Mouse (Mus musculus) erythroid progenitor cell, adult 5-6 weeks (primary cell): ENCODE results near the gene Rhoj. TPM values are rescaled to one million over a fixed set of nuclear protein-coding genes. Genes with fewer than 3 reads are reported as not detected.
"Not testable (repeated sequence)": the region's sequence is repeated elsewhere in the genome, so short reads cannot be mapped to it uniquely, and the experiment has no call there.

ENCODE experiments used
- ATAC-seq: replicated peaks from 2 replicates; pipeline ENCODE4 v1.8.0; 2016; ENCODE audit warnings: moderate number of reproducible peaks, mild to moderate bottlenecking, moderate TSS enrichment, inconsistent platforms; ENCODE audit not compliant: poor library complexity, low FRiP score, severe bottlenecking
- total RNA-seq, 2 experiments: library from RNA; stranded (forward) in 1 of 2; stranded (reverse) in 1 of 2; fragments of 150-400 nt in 1 of 2; fragments of 186-747, 209-891 nt in 1 of 2; gene quantifications; 2 replicates each; pipeline versions ENCODE4 v1.2.3 to v1.2.4; 2015 to 2017; ENCODE audit warnings: low replicate concordance in 2 of 2

Rhoj gene
- total RNA-seq, 2 experiments from 2014 or later, result 18.1 TPM; not detected in 1

GRCm38 (mm10) chr12:75387846-75388245 is 79.7 kb downstream of the Rhoj start:
- no peak for ATAC-seq

GRCm38 (mm10) chr12:75388521-75388920 is 80.4 kb downstream of the Rhoj start:
- no peak for ATAC-seq

- no peak for ATAC-seq
Observed at GRCm38 (mm10) chr12:75389308-75390135, 81.4 kb downstream of the Rhoj start.

GRCm38 (mm10) chr12:75391526-75391925 is 83.4 kb downstream of the Rhoj start:
- ATAC-seq, result no peak

GRCm38 (mm10) chr12:75394011-75394773 is 86.1 kb downstream of the Rhoj start:
- no peak for ATAC-seq

- no peak for ATAC-seq
Observed at GRCm38 (mm10) chr12:75396616-75397015, 88.5 kb downstream of the Rhoj start.

GRCm38 (mm10) chr12:75397077-75397476 is 89.0 kb downstream of the Rhoj start:
- no peak for ATAC-seq

GRCm38 (mm10) chr12:75412964-75413363 is 104.8 kb downstream of the Rhoj start:
- no peak for ATAC-seq

- ATAC-seq, result no peak
Observed at GRCm38 (mm10) chr12:75414991-75415390, 106.9 kb downstream of the Rhoj start.

- ATAC-seq, result no peak
Observed at GRCm38 (mm10) chr12:75416681-75417080, 108.6 kb downstream of the Rhoj start, which contains the start of gene Gphb5. Gphb5 (minus strand) TSS chr12:75416781.

GRCm38 (mm10) chr12:75424359-75424758 is 116.2 kb downstream of the Rhoj start:
- no peak for ATAC-seq

GRCm38 (mm10) chr12:75424817-75425216 is 116.7 kb downstream of the Rhoj start:
- no peak for ATAC-seq

- no peak for ATAC-seq
Observed at GRCm38 (mm10) chr12:75425882-75426281, 117.8 kb downstream of the Rhoj start.

GRCm38 (mm10) chr12:75428719-75429118 is 120.6 kb downstream of the Rhoj start:
- no peak for ATAC-seq

GRCm38 (mm10) chr12:75429685-75430396 is 121.7 kb downstream of the Rhoj start:
- no peak for ATAC-seq

GRCm38 (mm10) chr12:75432400-75432799 is 124.3 kb downstream of the Rhoj start:
- ATAC-seq, result not testable (repeated sequence)

GRCm38 (mm10) chr12:75446245-75446644 is 138.1 kb downstream of the Rhoj start:
- ATAC-seq, result no peak

- no peak for ATAC-seq
Observed at GRCm38 (mm10) chr12:75448921-75449320, 140.8 kb downstream of the Rhoj start.

- ATAC-seq, result no peak
Observed at GRCm38 (mm10) chr12:75449475-75449966, 141.4 kb downstream of the Rhoj start.

- no peak for ATAC-seq
Observed at GRCm38 (mm10) chr12:75450011-75450410, 141.9 kb downstream of the Rhoj start.
